Mouse (Mus musculus) large intestine, adult 2 months (tissue): ENCODE measurements around the gene Nup210. TPM values are rescaled to one million over a fixed set of nuclear protein-coding genes. Genes with fewer than 3 reads are reported as not detected.
"Not testable (repeated sequence)": the region's sequence is repeated elsewhere in the genome, so short reads cannot be mapped to it uniquely, and the experiment has no call there.

Experiments used
- DNase-seq: peaks from one replicate; pipeline ENCODE4 v3.0.0-alpha.2; 2012; ENCODE audit warnings: low read depth, low spot score
- WGBS: fragments of 180-500 bp; shearing (Covaris S2); methylation state at CpG from one replicate; pipeline ENCODE4 v1.1.7; 2018; 5-methylcytosine and 5-hydroxymethylcytosine counted together
- polyA plus RNA-seq: library from polyadenylated mRNA; depleted of rRNA; stranded (reverse); fragments of >200 nt; gene quantifications from 2 replicates; pipeline ENCODE4 v1.2.3, GENCODE M21; 2012

Nup210 gene
- polyA plus RNA-seq, 1 experiment: 22.4 TPM

GRCm38 (mm10) chr6:91145572-91145971 is 28.9 kb upstream of the Nup210 start:
- no peak for DNase-seq
- 74% methylated on average over 5 of the region's 5 CpGs for WGBS

- DNase-seq: no peak
- WGBS: 35% methylated on average over 3 of the region's 3 CpGs
Measured at GRCm38 (mm10) chr6:91145056-91145455, 28.4 kb upstream of the Nup210 start.

GRCm38 (mm10) chr6:91139846-91140245 is 23.2 kb upstream of the Nup210 start:
- DNase-seq: no peak
- WGBS: 23% methylated on average over 4 of the region's 4 CpGs

GRCm38 (mm10) chr6:91137343-91137956 is 20.8 kb upstream of the Nup210 start:
- 68% methylated on average over 10 of the region's 10 CpGs for WGBS
- no peak for DNase-seq

GRCm38 (mm10) chr6:91130856-91131255 is 14.2 kb upstream of the Nup210 start:
- no peak for DNase-seq
- 59% methylated on average over 1 of the region's 1 CpGs for WGBS

GRCm38 (mm10) chr6:91128996-91129395 is 12.4 kb upstream of the Nup210 start:
- DNase-seq: no peak
- WGBS: 47% methylated on average over 4 of the region's 4 CpGs

GRCm38 (mm10) chr6:91125228-91125585 is 8.6 kb upstream of the Nup210 start:
- DNase-seq: no peak
- WGBS: 42% methylated on average over 2 of the region's 2 CpGs

- DNase-seq: no peak
Measured at GRCm38 (mm10) chr6:91124286-91125227, 7.9 kb upstream of the Nup210 start.

GRCm38 (mm10) chr6:91123453-91123852 is 6.8 kb upstream of the Nup210 start:
- DNase-seq: no peak
- WGBS: 73% methylated on average over 3 of the region's 3 CpGs

More at GRCm38 (mm10) chr6:91124286-91125227, 7.9 kb upstream of the Nup210 start:
- 52% methylated on average over 7 of the region's 7 CpGs for WGBS

GRCm38 (mm10) chr6:91121089-91121488 is 4.5 kb upstream of the Nup210 start:
- DNase-seq: not testable (repeated sequence)
- WGBS: 96% methylated on average over 7 of the region's 7 CpGs

- WGBS: 87% methylated on average over 2 of the region's 2 CpGs
- no peak for DNase-seq
Measured at GRCm38 (mm10) chr6:91120206-91120605, 3.6 kb upstream of the Nup210 start.

- no peak for DNase-seq
Measured at GRCm38 (mm10) chr6:91118526-91118925, 1.9 kb upstream of the Nup210 start.

- WGBS: 4% methylated on average over 9 of the region's 9 CpGs
- no peak for DNase-seq
Measured at GRCm38 (mm10) chr6:91117149-91117548, 520 bp upstream of the Nup210 start.

GRCm38 (mm10) chr6:91115863-91116243 is 776 bp downstream of the Nup210 start:
- WGBS: 21% methylated on average over 4 of the region's 4 CpGs

GRCm38 (mm10) chr6:91115158-91115557 is 1.5 kb downstream of the Nup210 start:
- DNase-seq: no peak
- 67% methylated on average over 1 of the region's 1 CpGs for WGBS

More at GRCm38 (mm10) chr6:91115863-91116243, 776 bp downstream of the Nup210 start:
- no peak for DNase-seq

- DNase-seq: no peak
- WGBS: 53% methylated on average over 2 of the region's 2 CpGs
Measured at GRCm38 (mm10) chr6:91114716-91115115, 1.9 kb downstream of the Nup210 start.

- no peak for DNase-seq
- 77% methylated on average over 3 of the region's 3 CpGs for WGBS
Measured at GRCm38 (mm10) chr6:91111954-91112252, 4.7 kb downstream of the Nup210 start.

GRCm38 (mm10) chr6:91111141-91111953 is 5.3 kb downstream of the Nup210 start:
- 75% methylated on average over 10 of the region's 10 CpGs for WGBS

GRCm38 (mm10) chr6:91110323-91111020 is 6.2 kb downstream of the Nup210 start:
- WGBS: 79% methylated on average over 13 of the region's 13 CpGs
- no peak for DNase-seq

More at GRCm38 (mm10) chr6:91111141-91111953, 5.3 kb downstream of the Nup210 start:
- no peak for DNase-seq

- no peak for DNase-seq
Measured at GRCm38 (mm10) chr6:91109489-91109888, 7.1 kb downstream of the Nup210 start.
